ENCODE assay signal across 9 mouse cellular contexts in the genomic region with DNA sequence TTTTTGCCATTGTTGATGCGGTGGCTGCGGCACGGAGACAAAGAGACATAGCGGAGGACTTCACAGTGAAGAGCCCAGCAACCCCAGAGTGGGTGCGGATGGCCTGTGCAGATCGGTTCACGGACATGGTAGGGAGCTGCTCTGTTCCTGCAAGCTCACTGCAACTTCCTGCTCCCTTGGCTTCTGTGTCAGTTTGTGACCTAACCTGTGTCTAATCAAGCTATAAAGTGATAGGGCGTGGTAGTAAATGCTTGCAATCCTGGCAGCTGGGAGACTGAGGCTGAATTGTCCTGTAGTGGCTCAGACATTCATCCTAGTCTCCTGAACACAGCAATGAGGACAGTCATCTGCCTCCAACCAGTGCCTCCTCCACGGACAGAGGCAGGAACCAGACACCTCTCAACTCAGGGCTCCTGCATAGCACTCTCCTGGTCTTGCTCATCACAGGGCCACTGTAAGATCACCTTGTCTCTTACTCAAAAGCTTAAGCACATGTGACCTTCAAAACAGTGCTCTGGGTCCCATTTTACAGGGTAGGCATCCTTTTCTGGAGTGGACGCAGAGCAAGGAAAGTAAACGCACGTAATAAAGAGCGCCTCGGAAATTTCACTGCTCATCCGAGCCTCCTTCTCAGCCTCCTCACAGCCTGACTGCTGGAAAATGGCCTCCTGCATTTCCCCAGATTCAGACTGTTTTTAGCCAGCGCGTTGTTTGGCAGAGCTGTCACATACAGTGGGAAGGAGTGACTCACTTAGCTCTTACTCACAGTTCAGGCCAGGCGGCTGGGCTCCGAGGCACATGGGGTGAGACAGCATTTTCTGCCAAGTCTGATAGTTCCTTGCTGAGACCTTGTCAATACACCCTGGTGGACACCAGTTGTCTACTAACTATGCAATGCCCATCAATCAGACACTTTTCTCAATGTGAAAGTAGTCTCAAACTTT. TPM values are rescaled to one million over a fixed set of nuclear protein-coding genes. Genes with fewer than 3 reads are reported as not detected.
A peak's percentile ranks its signal among the peaks of the same experiment; 100 is the strongest.
DNase-seq lines count a peak whose midpoint lies in the region; ATAC-seq and TF ChIP-seq lines count a peak whose summit lies in the region.
"Had no signal": no experiment of that assay in that cellular context is flagged by ENCODE, and none has a peak within 500 bp of the region (broad histone marks: within the 10 kb centered on the region; RNA-seq: fewer than 3 reads in every experiment).

No protein-coding gene starts in this region.

- no peak overlapping the region for H3K9ac ChIP-seq in intestine, embryonic 14.5 days (ENCODE audit: low read length)
- no peak overlapping the region for H3K9ac ChIP-seq in midbrain, embryonic 16.5 days (ENCODE audit: low read depth, low read length)

- 0 out of 2 replicates have a peak, but pooled peaks cover 2% of the 10 kb centered on the region for H3K4me1 ChIP-seq in lung, adult 2 months (ENCODE audit: control insufficient read depth, insufficient read depth, low read length)
- peaks cover 6% of the 10 kb centered on the region for H3K4me1 ChIP-seq in embryonic fibroblast, embryonic 13.5 days (ENCODE audit: control insufficient read depth, insufficient read depth, low read length)
- no peaks in the 10 kb centered on the region for H3K4me1 ChIP-seq in intestine, embryonic 14.5 days (replicated peaks; ENCODE audit: control insufficient read depth, insufficient read depth, low read length)
- H3K4me1 ChIP-seq in midbrain, embryonic 16.5 days (ENCODE audit: control insufficient read depth, insufficient read depth, low read length) = no peaks in the 10 kb centered on the region

- no peak for TF ChIP-seq POLR2A in lung, adult 2 months (IDR thresholded peaks at IDR 0.05; ENCODE audit: borderline replicate concordance, extremely low read depth, low read depth, low read length)
- 0 out of 2 replicates have a peak, but pooled peaks have one; percentile 30 for TF ChIP-seq POLR2A in embryonic fibroblast, embryonic 13.5 days (IDR thresholded peaks at IDR 0.05; ENCODE audit: low read depth, low read length)

- no peaks in the 10 kb centered on the region for H3K27me3 ChIP-seq in intestine, embryonic 14.5 days (replicated peaks; ENCODE audit: control insufficient read depth, insufficient read depth, low read length)
- no peaks in the 10 kb centered on the region for H3K27me3 ChIP-seq in midbrain, embryonic 16.5 days (ENCODE audit: control insufficient read depth, insufficient read depth, low read depth, low read length)

- H3K4me2 ChIP-seq in intestine, embryonic 14.5 days (ENCODE audit: low read length) = no peak overlapping the region
- no peak overlapping the region for H3K4me2 ChIP-seq in midbrain, embryonic 16.5 days (ENCODE audit: low read length)

- no peaks in the 10 kb centered on the region for H3K9me3 ChIP-seq in intestine, embryonic 14.5 days (ENCODE audit: control insufficient read depth, low read length)
- H3K9me3 ChIP-seq in midbrain, embryonic 16.5 days (replicated peaks; ENCODE audit: control insufficient read depth, low read length, poor library complexity, severe bottlenecking) = no peaks in the 10 kb centered on the region

- DNase-seq in lung, adult 18-20 months = peak; percentile 15 to 20
- DNase-seq in lung, adult 2 months = no peak
- no peak for DNase-seq in intestine, embryonic 14.5 days (ENCODE audit: low spot score)
- peak; percentile 30 for DNase-seq in lung, postnatal 25 days (ENCODE audit: low spot score)
- DNase-seq in embryo, embryonic 10.5 days (ENCODE audit: low spot score) = no peak
- DNase-seq in embryo, embryonic 9.5 days (ENCODE audit: extremely low spot score) = no peak

- peak overlapping the region; percentile 91 for H3K27ac ChIP-seq in embryonic fibroblast, embryonic 13.5 days (ENCODE audit: insufficient read depth, low read length)
- H3K27ac ChIP-seq in intestine, embryonic 14.5 days (ENCODE audit: low read depth) = no peak overlapping the region
- H3K27ac ChIP-seq in midbrain, embryonic 16.5 days (ENCODE audit: low read length) = no peak overlapping the region
- H3K27ac ChIP-seq: kidney, postnatal 0 days had no signal

- 71% methylated on average over 19 of the region's 19 CpGs for WGBS in lung, adult 2 months
- 69% methylated on average over 19 of the region's 19 CpGs for WGBS in intestine, embryonic 14.5 days
- 88% methylated on average over 19 of the region's 19 CpGs for WGBS in midbrain, embryonic 16.5 days

- TF ChIP-seq CTCF in lung, adult 2 months (IDR thresholded peaks at IDR 0.05; ENCODE audit: insufficient read depth, low read length) = no peak
- TF ChIP-seq CTCF in embryonic fibroblast, embryonic 13.5 days (IDR thresholded peaks at IDR 0.05; ENCODE audit: borderline replicate concordance, insufficient read depth, low read length) = no peak

- H3K36me3 ChIP-seq in intestine, embryonic 14.5 days (ENCODE audit: control insufficient read depth, insufficient read depth, low read length) = no peaks in the 10 kb centered on the region
- no peaks in the 10 kb centered on the region for H3K36me3 ChIP-seq in midbrain, embryonic 16.5 days (ENCODE audit: control insufficient read depth, insufficient read depth, low read length)

- no peak overlapping the region for H3K4me3 ChIP-seq in lung, adult 2 months (replicated peaks; ENCODE audit: extremely low read depth, low read depth, low read length)
- no peak overlapping the region for H3K4me3 ChIP-seq in embryonic fibroblast, embryonic 13.5 days (ENCODE audit: insufficient read depth, low read length)
- no peak overlapping the region for H3K4me3 ChIP-seq in intestine, embryonic 14.5 days (ENCODE audit: low read depth, low read length)
- H3K4me3 ChIP-seq in midbrain, embryonic 16.5 days (ENCODE audit: low read depth, low read length) = no peak overlapping the region

- ATAC-seq in intestine, embryonic 14.5 days (replicated peaks; ENCODE audit: low FRiP score, low TSS enrichment, low read depth) = peak; percentile 38; the same call in 1 of the 2 replicates
- ATAC-seq in midbrain, embryonic 16.5 days = no peak

RNA-seq across cellular contexts. Expression of a gene that starts 33.5 kb away (rescaled TPM):
- 14.5 and 20.3 TPM in 2 replicates for polyA plus RNA-seq in lung, adult 2 months (2012; rRNA removed)
- 360 and 397 TPM in 2 replicates for polyA plus RNA-seq in embryonic fibroblast, embryonic 13.5 days (2011; ENCODE audit: insufficient read length, low read depth, missing spikeins)
- 357 and 398 TPM in 2 replicates for polyA plus RNA-seq in intestine, embryonic 14.5 days (2014; fragmentation: Nextera tagmentation; extraction: Ambion mirVana)
- 346 and 351 TPM in 2 replicates for polyA plus RNA-seq in midbrain, embryonic 16.5 days (2015; fragmentation: Nextera tagmentation; extraction: Ambion mirVana)

Comparison
In these comparisons a context has a peak if more than half of its experiments do, and no peak if none do; other contexts are left out.
1. DNase-seq: peak in lung, adult 18-20 months (2 of 2) and lung, postnatal 25 days (single experiment); none in lung, adult 2 months (single experiment), intestine, embryonic 14.5 days (single experiment), embryo, embryonic 10.5 days (single experiment) and embryo, embryonic 9.5 days (single experiment).
2. RNA of a gene that starts 33.5 kb away (polyA plus RNA-seq): 360 to 397 TPM in embryonic fibroblast, embryonic 13.5 days, 357 to 398 TPM in intestine, embryonic 14.5 days and 346 to 351 TPM in midbrain, embryonic 16.5 days; 14.5 to 20.3 TPM in lung, adult 2 months; every median in the first group is over 10 times any median in the second.